Mouse (Mus musculus): Measurements from ENCODE around the gene Zbp1. TPM values are rescaled to one million over a fixed set of nuclear protein-coding genes. Genes with fewer than 3 reads are reported as not detected.
A peak's percentile ranks its signal among the peaks of the same experiment; 100 is the strongest.

The Zbp1 gene
- polyA plus RNA-seq, 1 experiment from 2014 or later, result 0.57 TPM

GRCm38 (mm10) chr2:173255810-173256551 is 37.3 kb upstream of the Zbp1 start:
- Histone ChIP-seq H3K27ac (replicated peaks) (peak overlapping the region; percentile 73), H3K4me3 (no peak overlapping the region), H3K4me1 (peaks cover 99% of the 10 kb centered on the region), H3K9ac (no peak overlapping the region; the same call in 1 of the 2 replicates), H3K36me3 (no peaks in the 10 kb centered on the region), H3K4me2 (no peak overlapping the region), H3K27me3 (replicated peaks) (no peaks in the 10 kb centered on the region), H3K9me3 (no peaks in the 10 kb centered on the region)
- WGBS, result 62% methylated on average over 7 of the region's 7 CpGs
- no peak for ATAC-seq (ENCODE audit: extremely low read depth, insufficient number of reproducible peaks, low FRiP score, low TSS enrichment)

GRCm38 (mm10) chr2:173253761-173254662 is 35.3 kb upstream of the Zbp1 start:
- WGBS, result 42% methylated on average over 26 of the region's 26 CpGs
- peaks cover 99% of the 10 kb centered on the region for H3K4me1 ChIP-seq
- peak overlapping the region; percentile 36 for H3K4me2 ChIP-seq
- peak overlapping the region; percentile 66 for H3K9ac ChIP-seq
- H3K9me3 ChIP-seq, result no peaks in the 10 kb centered on the region
- H3K27me3 ChIP-seq (replicated peaks), result no peaks in the 10 kb centered on the region
- ATAC-seq (ENCODE audit: extremely low read depth, insufficient number of reproducible peaks, low FRiP score, low TSS enrichment), result no peak
- no peak overlapping the region for H3K4me3 ChIP-seq
- H3K27ac ChIP-seq (replicated peaks), result peak overlapping the region; percentile 68
- no peaks in the 10 kb centered on the region for H3K36me3 ChIP-seq

DNA sequence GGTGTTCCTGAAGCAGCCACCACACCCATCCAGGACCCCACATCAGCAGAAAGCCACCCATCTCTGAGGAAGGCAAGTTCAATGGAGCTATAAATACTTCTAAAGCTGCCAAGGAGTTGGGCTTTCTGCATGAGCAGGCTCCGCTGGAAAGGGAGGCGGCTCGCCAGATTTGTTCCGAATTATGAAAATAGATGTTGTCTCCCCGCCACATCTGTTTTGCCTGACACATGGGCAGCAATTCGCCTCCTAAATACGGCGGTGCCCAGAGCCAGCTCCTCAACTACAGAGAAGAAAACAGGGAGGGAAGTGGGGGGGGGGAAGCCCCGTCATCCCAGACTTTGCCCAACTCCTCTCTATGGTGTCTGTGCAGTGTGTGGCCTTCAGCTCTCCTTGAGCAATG is 33.0 kb upstream of the Zbp1 start:
- peaks cover 96% of the 10 kb centered on the region for H3K4me1 ChIP-seq
- H3K27me3 ChIP-seq (replicated peaks), result no peaks in the 10 kb centered on the region
- H3K4me2 ChIP-seq, result 0 out of 2 replicates have a peak overlapping the region, but pooled peaks have one; percentile 43
- no peaks in the 10 kb centered on the region for H3K36me3 ChIP-seq
- peak overlapping the region; percentile 68 for H3K9ac ChIP-seq
- no peaks in the 10 kb centered on the region for H3K9me3 ChIP-seq
- H3K27ac ChIP-seq (replicated peaks), result peak overlapping the region; percentile 86
- no peak for ATAC-seq (ENCODE audit: extremely low read depth, insufficient number of reproducible peaks, low FRiP score, low TSS enrichment)
- no peak overlapping the region for H3K4me3 ChIP-seq
- 40% methylated on average over 9 of the region's 9 CpGs for WGBS

DNA sequence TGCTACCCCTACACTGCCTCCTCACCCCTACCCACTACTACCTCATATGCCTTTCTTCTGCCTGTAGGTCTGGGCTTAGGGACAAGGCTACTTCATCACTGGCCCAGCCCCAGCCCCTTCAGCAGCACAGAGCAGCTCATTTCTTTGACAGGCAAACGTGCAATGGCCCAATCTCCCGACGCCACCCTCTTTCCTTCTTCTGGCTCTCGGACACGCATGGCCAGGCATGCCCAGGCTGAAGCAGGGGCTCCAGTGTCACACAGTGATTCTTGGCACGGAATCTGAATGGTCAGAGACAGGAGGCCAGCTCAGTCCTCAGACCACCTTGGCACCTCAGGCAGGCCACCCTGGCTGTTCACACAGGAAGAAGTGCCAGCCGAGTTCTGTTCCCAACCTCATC is 32.4 kb upstream of the Zbp1 start:
- Histone ChIP-seq H3K27ac (replicated peaks) (peak overlapping the region; percentile 86), H3K36me3 (no peaks in the 10 kb centered on the region), H3K4me2 (peak overlapping the region; percentile 43), H3K9ac (peak overlapping the region; percentile 68), H3K4me3 (no peak overlapping the region), H3K4me1 (peaks cover 96% of the 10 kb centered on the region), H3K9me3 (no peaks in the 10 kb centered on the region), H3K27me3 (replicated peaks) (no peaks in the 10 kb centered on the region)
- ATAC-seq (ENCODE audit: extremely low read depth, insufficient number of reproducible peaks, low FRiP score, low TSS enrichment), result no peak
- WGBS, result 44% methylated on average over 7 of the region's 7 CpGs

DNA sequence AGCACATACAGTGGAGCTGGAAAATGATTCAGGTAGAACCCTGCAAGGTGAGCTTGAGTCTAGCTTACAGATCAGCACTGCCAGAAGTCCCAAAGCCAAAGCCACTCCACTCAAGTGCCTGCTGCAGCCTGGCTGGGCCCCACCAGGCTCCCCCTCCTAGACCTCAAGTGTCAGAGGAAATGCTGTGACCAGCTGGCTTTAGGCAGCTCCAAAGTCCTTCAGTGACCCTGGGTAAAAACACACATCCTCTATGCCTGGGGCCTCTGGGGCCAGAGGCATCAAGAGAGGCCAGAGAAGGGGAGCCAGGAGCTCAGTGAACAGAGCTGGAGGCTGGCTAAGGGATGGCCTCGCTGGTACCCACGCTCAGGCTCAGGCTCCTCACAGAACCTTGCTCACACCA is 31.7 kb upstream of the Zbp1 start:
- H3K4me2 ChIP-seq, result peak overlapping the region; percentile 43
- H3K27me3 ChIP-seq (replicated peaks), result no peaks in the 10 kb centered on the region

GRCm38 (mm10) chr2:173249965-173250364 is 31.2 kb upstream of the Zbp1 start:
- WGBS, result 58% methylated on average over 8 of the region's 8 CpGs
- Histone ChIP-seq H3K9ac (no peak overlapping the region), H3K4me1 (peaks cover 95% of the 10 kb centered on the region), H3K27ac (replicated peaks) (peak overlapping the region; percentile 86), H3K36me3 (no peaks in the 10 kb centered on the region), H3K4me2 (0 out of 2 replicates have a peak overlapping the region, but pooled peaks have one; percentile 4), H3K9me3 (no peaks in the 10 kb centered on the region), H3K27me3 (replicated peaks) (no peaks in the 10 kb centered on the region), H3K4me3 (no peak overlapping the region)
- ATAC-seq (ENCODE audit: extremely low read depth, insufficient number of reproducible peaks, low FRiP score, low TSS enrichment), result no peak

More for the DNA sequence above, 31.7 kb upstream of the Zbp1 start:
- ATAC-seq (ENCODE audit: extremely low read depth, insufficient number of reproducible peaks, low FRiP score, low TSS enrichment), result peak; percentile 18; the same call in 1 of the 2 replicates
- no peaks in the 10 kb centered on the region for H3K36me3 ChIP-seq
- 11% methylated on average over 2 of the region's 2 CpGs for WGBS
- H3K27ac ChIP-seq (replicated peaks), result peak overlapping the region; percentile 86
- H3K9me3 ChIP-seq, result no peaks in the 10 kb centered on the region
- no peak overlapping the region for H3K4me3 ChIP-seq
- H3K9ac ChIP-seq, result peak overlapping the region; percentile 68
- peaks cover 96% of the 10 kb centered on the region for H3K4me1 ChIP-seq

DNA sequence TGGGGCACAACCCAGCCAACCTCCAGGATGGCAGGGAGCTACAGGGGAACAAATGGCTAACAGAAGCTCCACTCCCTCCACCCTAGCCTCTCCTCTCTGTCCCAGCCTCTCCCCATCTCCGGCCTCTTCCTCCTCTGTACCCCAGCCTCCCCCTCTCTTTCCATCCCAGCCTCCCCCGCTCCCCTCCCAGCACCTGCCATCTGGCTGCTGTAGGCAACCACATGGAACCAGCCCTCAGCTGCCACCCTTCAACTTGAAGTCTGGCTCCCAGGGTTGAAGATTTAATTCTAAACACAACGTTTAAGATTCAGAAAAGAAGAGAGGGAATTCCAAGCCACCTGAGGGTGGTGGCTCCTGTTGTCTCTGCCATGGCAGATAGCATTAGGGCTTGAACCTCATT is 30.7 kb upstream of the Zbp1 start:
- H3K4me3 ChIP-seq, result no peak overlapping the region
- H3K27me3 ChIP-seq (replicated peaks), result no peaks in the 10 kb centered on the region
- H3K9me3 ChIP-seq, result no peaks in the 10 kb centered on the region
- H3K4me2 ChIP-seq, result no peak overlapping the region
- 46% methylated on average over 3 of the region's 3 CpGs for WGBS
- peaks cover 91% of the 10 kb centered on the region for H3K4me1 ChIP-seq
- no peaks in the 10 kb centered on the region for H3K36me3 ChIP-seq
- no peak overlapping the region for H3K9ac ChIP-seq
- H3K27ac ChIP-seq (replicated peaks), result 0 out of 2 replicates have a peak overlapping the region, but pooled peaks have one; percentile 86
- no peak for ATAC-seq (ENCODE audit: extremely low read depth, insufficient number of reproducible peaks, low FRiP score, low TSS enrichment)

DNA sequence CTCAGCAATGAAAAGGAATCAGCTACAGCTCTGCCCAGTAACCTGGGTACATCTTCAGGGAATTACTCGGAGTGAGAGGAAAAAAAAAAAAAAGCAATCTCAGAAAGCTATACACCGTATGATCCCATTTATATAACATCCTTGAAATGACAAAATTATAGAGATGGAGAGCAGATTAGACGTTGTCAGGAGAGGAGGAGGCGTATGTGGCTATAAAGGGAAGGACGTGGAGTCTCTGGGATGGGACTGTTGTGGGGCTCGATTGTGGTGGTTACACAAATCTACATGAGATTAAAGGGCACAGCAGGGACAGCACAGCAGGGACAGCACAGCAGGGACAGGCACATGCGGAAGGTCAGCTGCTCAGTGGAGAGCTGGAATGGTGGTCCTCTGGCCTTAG is 30.1 kb upstream of the Zbp1 start:
- Histone ChIP-seq H3K36me3 (no peaks in the 10 kb centered on the region), H3K9me3 (no peaks in the 10 kb centered on the region), H3K9ac (no peak overlapping the region), H3K27ac (replicated peaks) (no peak overlapping the region), H3K4me1 (peaks cover 91% of the 10 kb centered on the region), H3K4me3 (no peak overlapping the region), H3K27me3 (replicated peaks) (no peaks in the 10 kb centered on the region), H3K4me2 (no peak overlapping the region)
- WGBS, result 67% methylated on average over 7 of the region's 7 CpGs
- ATAC-seq (ENCODE audit: extremely low read depth, insufficient number of reproducible peaks, low FRiP score, low TSS enrichment), result no peak

GRCm38 (mm10) chr2:173247911-173248310 is 29.2 kb upstream of the Zbp1 start:
- peak overlapping the region; percentile 5; the same call in 1 of the 2 replicates for H3K9ac ChIP-seq
- ATAC-seq (ENCODE audit: extremely low read depth, insufficient number of reproducible peaks, low FRiP score, low TSS enrichment), result no peak
- H3K4me1 ChIP-seq, result peaks cover 91% of the 10 kb centered on the region
- 29% methylated on average over 2 of the region's 2 CpGs for WGBS
- no peaks in the 10 kb centered on the region for H3K27me3 ChIP-seq (replicated peaks)
- 0 out of 2 replicates have a peak overlapping the region, but pooled peaks have one; percentile 29 for H3K27ac ChIP-seq (replicated peaks)
- no peaks in the 10 kb centered on the region for H3K9me3 ChIP-seq
- no peaks in the 10 kb centered on the region for H3K36me3 ChIP-seq
- H3K4me3 ChIP-seq, result no peak overlapping the region
- H3K4me2 ChIP-seq, result no peak overlapping the region

DNA sequence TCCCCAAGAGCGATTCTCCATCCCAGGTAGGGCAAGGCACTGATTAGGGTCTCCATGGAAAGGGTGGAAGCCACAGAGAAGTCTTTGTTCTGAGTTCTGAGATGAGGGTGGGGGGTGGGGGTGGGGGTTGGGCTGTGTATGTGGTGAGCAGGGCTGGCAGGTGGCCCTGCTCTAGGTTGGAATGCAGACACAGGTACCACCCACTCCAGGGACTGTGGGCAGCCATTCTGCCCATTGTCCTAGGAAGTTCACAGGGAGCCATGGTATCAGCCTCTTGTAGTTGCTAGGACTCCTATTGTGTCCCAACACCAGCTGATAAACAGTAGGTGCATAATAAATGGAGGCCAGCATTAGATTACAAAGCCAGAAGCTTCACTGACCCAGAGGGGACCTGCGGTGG is 28.5 kb upstream of the Zbp1 start:
- no peaks in the 10 kb centered on the region for H3K36me3 ChIP-seq
- H3K27me3 ChIP-seq (replicated peaks), result no peaks in the 10 kb centered on the region
- H3K27ac ChIP-seq (replicated peaks), result no peak overlapping the region
- peaks cover 90% of the 10 kb centered on the region for H3K4me1 ChIP-seq
- H3K4me3 ChIP-seq, result no peak overlapping the region
- no peak overlapping the region for H3K9ac ChIP-seq
- H3K9me3 ChIP-seq, result no peaks in the 10 kb centered on the region
- ATAC-seq (ENCODE audit: extremely low read depth, insufficient number of reproducible peaks, low FRiP score, low TSS enrichment), result no peak
- no peak overlapping the region for H3K4me2 ChIP-seq
- WGBS, result 24% methylated on average over 2 of the region's 2 CpGs

GRCm38 (mm10) chr2:173246688-173247087 is 28.0 kb upstream of the Zbp1 start:
- no peak overlapping the region for H3K4me2 ChIP-seq

More at GRCm38 (mm10) chr2:173246688-173247087, 28.0 kb upstream of the Zbp1 start:
- peaks cover 88% of the 10 kb centered on the region for H3K4me1 ChIP-seq
- no peaks in the 10 kb centered on the region for H3K27me3 ChIP-seq (replicated peaks)
- no peaks in the 10 kb centered on the region for H3K36me3 ChIP-seq
- H3K9me3 ChIP-seq, result no peaks in the 10 kb centered on the region
- no peak overlapping the region for H3K4me3 ChIP-seq
- no peak overlapping the region for H3K9ac ChIP-seq
- ATAC-seq (ENCODE audit: extremely low read depth, insufficient number of reproducible peaks, low FRiP score, low TSS enrichment), result no peak
- H3K27ac ChIP-seq (replicated peaks), result no peak overlapping the region
- 61% methylated on average over 8 of the region's 8 CpGs for WGBS

Data from heart, embryonic 13.5 days (tissue).